Mouse (Mus musculus) testis, postnatal 10 days (tissue): Measurements from ENCODE around the gene Qdpr.

Experiments
- DNase-seq: peaks from one replicate; pipeline ENCODE4 v3.0.0; 2021; ENCODE audit warnings: low spot score

The Qdpr gene

GRCm38 (mm10) chr5:45449831-45450716 is at the start of gene Qdpr:
Gene Qdpr, minus strand, starts transcription at chr5:45450236.
- DNase-seq, result peak; percentile 99

GRCm38 (mm10) chr5:45497564-45497963 is 47.5 kb upstream of the Qdpr start:
- DNase-seq, result no peak

- no peak for DNase-seq
Measured at GRCm38 (mm10) chr5:45496930-45497550, 47.0 kb upstream of the Qdpr start.

GRCm38 (mm10) chr5:45496479-45496878 is 46.4 kb upstream of the Qdpr start:
- no peak for DNase-seq

- DNase-seq, result no peak
Measured at GRCm38 (mm10) chr5:45496042-45496441, 46.0 kb upstream of the Qdpr start.

- DNase-seq, result no peak
Measured at GRCm38 (mm10) chr5:45495429-45495975, 45.5 kb upstream of the Qdpr start.

- no peak for DNase-seq
Measured at GRCm38 (mm10) chr5:45494093-45494755, 44.2 kb upstream of the Qdpr start.

GRCm38 (mm10) chr5:45493191-45494092 is 43.4 kb upstream of the Qdpr start, which contains the start of gene Lap3:
Gene Lap3, plus strand, starts transcription at chr5:45493374.
- DNase-seq, result peak; percentile 100

- DNase-seq, result no peak
Measured at GRCm38 (mm10) chr5:45491776-45492175, 41.7 kb upstream of the Qdpr start.

- no peak for DNase-seq
Measured at GRCm38 (mm10) chr5:45483654-45484053, 33.6 kb upstream of the Qdpr start.

GRCm38 (mm10) chr5:45482607-45483006 is 32.6 kb upstream of the Qdpr start:
- DNase-seq, result no peak

GRCm38 (mm10) chr5:45481125-45481524 is 31.1 kb upstream of the Qdpr start:
- no peak for DNase-seq

GRCm38 (mm10) chr5:45480066-45480465 is 30.0 kb upstream of the Qdpr start:
- DNase-seq, result no peak

GRCm38 (mm10) chr5:45477601-45478000 is 27.6 kb upstream of the Qdpr start:
- no peak for DNase-seq

- no peak for DNase-seq
Measured at GRCm38 (mm10) chr5:45476288-45476687, 26.3 kb upstream of the Qdpr start.

- DNase-seq, result no peak
Measured at GRCm38 (mm10) chr5:45475771-45476170, 25.7 kb upstream of the Qdpr start.

- no peak for DNase-seq
Measured at GRCm38 (mm10) chr5:45474758-45475157, 24.7 kb upstream of the Qdpr start.

- no peak for DNase-seq
Measured at GRCm38 (mm10) chr5:45474215-45474614, 24.2 kb upstream of the Qdpr start.

GRCm38 (mm10) chr5:45473521-45473920 is 23.5 kb upstream of the Qdpr start:
- DNase-seq, result no peak

GRCm38 (mm10) chr5:45472880-45473450 is 22.9 kb upstream of the Qdpr start:
- DNase-seq, result no peak

- no peak for DNase-seq
Measured at GRCm38 (mm10) chr5:45454456-45454855, 4.4 kb upstream of the Qdpr start.
